Mouse (Mus musculus) lung, embryonic 14.5 days (tissue): ENCODE measurements around the gene Cda. TPM values are rescaled to one million over a fixed set of nuclear protein-coding genes. Genes with fewer than 3 reads are reported as not detected.

Experiments
- ATAC-seq: fragments of 200-750 bp; cut with Nextera tagmentation; 2 replicates; pipeline ENCODE4 v1.8.0; 2017; ENCODE audit warnings: mild to moderate bottlenecking, moderate TSS enrichment, moderate library complexity; ENCODE audit not compliant: insufficient read depth
- DNase-seq: peaks from one replicate; pipeline ENCODE4 v3.0.0-alpha.2; 2015
- H3K27ac ChIP-seq: fragments of 300-500 bp; sonication (generic); 2 replicates; pipeline ENCODE4 v1.5.1; 2014; ENCODE audit warnings: low read depth, mild to moderate bottlenecking, moderate library complexity
- H3K27me3 ChIP-seq: fragments of 300-500 bp; sonication (generic); 2 replicates; pipeline ENCODE4 v1.6.1; 2014; ENCODE audit warnings: low read length, control low read depth; ENCODE audit not compliant: insufficient read depth
- H3K36me3 ChIP-seq: fragments of 300-500 bp; sonication (generic); 2 replicates; pipeline ENCODE4 v1.6.1; 2014; ENCODE audit warnings: control low read depth; ENCODE audit not compliant: insufficient read depth
- H3K4me1 ChIP-seq: fragments of 300-500 bp; sonication (generic); 2 replicates; pipeline ENCODE4 v1.6.1; 2014; ENCODE audit warnings: antibody characterized with exemption, control low read depth; ENCODE audit not compliant: insufficient read depth
- H3K4me2 ChIP-seq: fragments of 300-500 bp; sonication (generic); 2 replicates; pipeline ENCODE4 v1.6.1; 2014; ENCODE audit warnings: mild to moderate bottlenecking
- H3K4me3 ChIP-seq: fragments of 300-500 bp; sonication (generic); 2 replicates; pipeline ENCODE4 v1.5.1; 2014; ENCODE audit warnings: low read depth, low read length
- H3K9ac ChIP-seq: fragments of 300-500 bp; sonication (generic); 2 replicates; pipeline ENCODE4 v1.6.1; 2014
- H3K9me3 ChIP-seq: fragments of 300-500 bp; sonication (generic); 2 replicates; pipeline ENCODE4 v1.6.1; 2016; ENCODE audit warnings: low read depth, low read length, control low read depth
- CTCF ChIP-seq: IDR thresholded peaks from 2 replicates; pipeline ENCODE4 v1.5.1; 2016; ENCODE audit warnings: antibody characterized with exemption, low read depth
- WGBS: fragments of 180-500 bp; shearing (Covaris S2); extraction: QIAGEN DNeasy Blood & Tissue Kit; methylation state at CpG from one replicate; pipeline ENCODE4 v1.1.7; 2014; 5-methylcytosine and 5-hydroxymethylcytosine counted together
- polyA plus RNA-seq: library from polyadenylated mRNA; unstranded; fragments of >200 nt; fragmentation: Nextera tagmentation; extraction: Ambion mirVana; gene quantifications from 2 replicates; pipeline ENCODE4 v1.2.1, GENCODE M21; 2014

The Cda gene
- polyA plus RNA-seq, 1 experiment from 2014 or later, result 24.1 TPM

- Histone ChIP-seq H3K9me3 (no peaks in the 10 kb centered on the region), H3K9ac (no peak overlapping the region), H3K4me1 (no peaks in the 10 kb centered on the region), H3K4me3 (no peak overlapping the region), H3K4me2 (no peak overlapping the region), H3K36me3 (no peaks in the 10 kb centered on the region), H3K27ac (no peak overlapping the region), H3K27me3 (no peaks in the 10 kb centered on the region)
- DNase-seq (no peak), ATAC-seq (no peak)
- TF ChIP-seq CTCF, result no peak
- WGBS, result 70% methylated on average over 8 of the region's 8 CpGs
These were observed 11.7 kb downstream of the Cda start for GRCm38 (mm10) chr4:138356141-138356540.

- Histone ChIP-seq H3K4me3 (no peak overlapping the region), H3K36me3 (no peaks in the 10 kb centered on the region), H3K27me3 (no peaks in the 10 kb centered on the region), H3K9ac (no peak overlapping the region), H3K27ac (no peak overlapping the region), H3K4me2 (no peak overlapping the region), H3K9me3 (no peaks in the 10 kb centered on the region), H3K4me1 (no peaks in the 10 kb centered on the region)
- 80% methylated on average over 2 of the region's 2 CpGs for WGBS
- ATAC-seq (no peak), DNase-seq (no peak)
- no peak for TF ChIP-seq CTCF
These were observed 12.3 kb downstream of the Cda start for GRCm38 (mm10) chr4:138355496-138355895.

- Histone ChIP-seq H3K27ac (no peak overlapping the region), H3K4me3 (no peak overlapping the region), H3K4me2 (no peak overlapping the region), H3K9ac (no peak overlapping the region), H3K27me3 (no peaks in the 10 kb centered on the region), H3K9me3 (no peaks in the 10 kb centered on the region), H3K36me3 (no peaks in the 10 kb centered on the region), H3K4me1 (no peaks in the 10 kb centered on the region)
- no peak for ATAC-seq
- no peak for DNase-seq
- TF ChIP-seq CTCF, result no peak
- WGBS, result 67% methylated on average over 10 of the region's 10 CpGs
These were observed 14.2 kb downstream of the Cda start for GRCm38 (mm10) chr4:138353438-138354171.

- Histone ChIP-seq H3K27ac (no peak overlapping the region), H3K4me2 (no peak overlapping the region), H3K4me1 (no peaks in the 10 kb centered on the region), H3K27me3 (no peaks in the 10 kb centered on the region), H3K4me3 (no peak overlapping the region), H3K36me3 (no peaks in the 10 kb centered on the region), H3K9ac (no peak overlapping the region), H3K9me3 (no peaks in the 10 kb centered on the region)
- ATAC-seq (no peak), DNase-seq (no peak)
- WGBS, result 83% methylated on average over 6 of the region's 6 CpGs
- no peak for TF ChIP-seq CTCF
These were observed 15.1 kb downstream of the Cda start for GRCm38 (mm10) chr4:138352692-138353091.

- Histone ChIP-seq H3K9ac (no peak overlapping the region), H3K4me1 (no peaks in the 10 kb centered on the region), H3K9me3 (no peaks in the 10 kb centered on the region), H3K27me3 (no peaks in the 10 kb centered on the region), H3K36me3 (no peaks in the 10 kb centered on the region), H3K4me2 (no peak overlapping the region), H3K27ac (no peak overlapping the region), H3K4me3 (no peak overlapping the region)
- no peak for ATAC-seq
- TF ChIP-seq CTCF, result no peak
- no peak for DNase-seq
- 78% methylated on average over 5 of the region's 5 CpGs for WGBS
These were observed 16.0 kb downstream of the Cda start for GRCm38 (mm10) chr4:138351821-138352220.

GRCm38 (mm10) chr4:138348716-138349115, 19.1 kb downstream of the Cda start:
- Histone ChIP-seq H3K27ac (no peak overlapping the region), H3K4me3 (no peak overlapping the region), H3K9ac (no peak overlapping the region), H3K4me2 (no peak overlapping the region), H3K9me3 (no peaks in the 10 kb centered on the region), H3K4me1 (no peaks in the 10 kb centered on the region), H3K27me3 (no peaks in the 10 kb centered on the region), H3K36me3 (no peaks in the 10 kb centered on the region)
- no peak for TF ChIP-seq CTCF
- WGBS, result 66% methylated on average over 7 of the region's 7 CpGs
- ATAC-seq, result no peak
- no peak for DNase-seq

GRCm38 (mm10) chr4:138347280-138347679, 20.5 kb downstream of the Cda start:
- no peak overlapping the region for H3K9ac ChIP-seq
- no peaks in the 10 kb centered on the region for H3K36me3 ChIP-seq
- no peak overlapping the region for H3K4me2 ChIP-seq
- no peak overlapping the region for H3K27ac ChIP-seq
- H3K4me3 ChIP-seq, result no peak overlapping the region
- no peaks in the 10 kb centered on the region for H3K9me3 ChIP-seq
- 72% methylated on average over 1 of the region's 1 CpGs for WGBS
- DNase-seq (no peak), ATAC-seq (no peak)
- TF ChIP-seq CTCF, result no peak
- no peaks in the 10 kb centered on the region for H3K4me1 ChIP-seq
- H3K27me3 ChIP-seq, result no peaks in the 10 kb centered on the region
